Mouse (Mus musculus): ENCODE measurements around the gene Klrg1. TPM values are rescaled to one million over a fixed set of nuclear protein-coding genes. Genes with fewer than 3 reads are reported as not detected.
A peak's percentile ranks its signal among the peaks of the same experiment; 100 is the strongest.

The Klrg1 gene
- total and polyA plus RNA-seq, 3 experiments: 0.28 to 1.0 TPM; not detected in 1

DNA sequence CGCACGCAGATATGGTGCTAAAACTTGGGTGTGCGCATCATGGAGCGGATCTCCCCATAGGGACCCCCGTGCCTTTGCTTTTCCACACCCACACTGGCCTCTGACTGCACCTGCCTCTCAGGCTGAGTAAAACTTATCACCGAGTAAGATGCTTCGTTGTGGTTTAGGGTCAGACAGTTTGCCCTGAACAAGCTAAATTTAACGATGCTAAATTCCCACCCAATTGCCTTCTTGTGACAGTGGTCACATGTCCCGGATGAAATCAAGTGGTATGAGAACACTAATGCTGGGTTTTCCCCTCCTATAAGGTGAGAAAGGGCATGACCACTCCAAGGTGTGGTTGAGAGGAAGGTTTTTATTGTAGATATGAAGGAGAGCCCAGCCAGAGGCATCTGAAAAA, 11.1 kb upstream of the Klrg1 start:
- no peak for TF ChIP-seq EP300 (IDR thresholded peaks at IDR 0.05; ENCODE audit: low read depth in 1 of 2, low read length in 2 of 2)
- TF ChIP-seq USF1 (IDR thresholded peaks at IDR 0.05; ENCODE audit: low read depth, low read length): peak; percentile 67; the same call in 1 of the 2 replicates
- TF ChIP-seq MXI1 (IDR thresholded peaks at IDR 0.05; ENCODE audit: low read depth, low read length): no peak
- Histone ChIP-seq H3K4me3 (ENCODE audit: control insufficient read depth in 1 of 2, insufficient read depth in 1 of 2, low read depth in 2 of 2, low read length in 2 of 2) (no peak overlapping the region), H3K4me1 (ENCODE audit: control insufficient read depth in 1 of 2, insufficient read depth in 2 of 2, low read length in 2 of 2) (peaks cover 21 to 39% of the 10 kb centered on the region in 2 experiments), H3K79me2 (ENCODE audit: control insufficient read depth, insufficient read depth, low read length, poor library complexity) (no peaks in the 10 kb centered on the region), H3K36me3 (ENCODE audit: control insufficient read depth in 1 of 2, insufficient read depth in 2 of 2, low read length in 2 of 2) (peaks cover 0 to 27% of the 10 kb centered on the region in 2 experiments; a peak in 2 of 4 replicates), H3K27me3 (ENCODE audit: control insufficient read depth in 1 of 2, insufficient read depth in 2 of 2, low read length in 2 of 2) (no peaks in the 10 kb centered on the region), H3K27ac (ENCODE audit: control insufficient read depth, low read depth, low read length) (no peak overlapping the region; the same call in 1 of the 2 replicates), H3K9ac (ENCODE audit: control insufficient read depth, low read depth, low read length, poor library complexity, severe bottlenecking) (no peak overlapping the region), H3K9me3 (replicated peaks; ENCODE audit: insufficient read depth, low read length) (no peaks in the 10 kb centered on the region)
- DNase-seq (ENCODE audit: low read depth, low spot score): no peak

DNA sequence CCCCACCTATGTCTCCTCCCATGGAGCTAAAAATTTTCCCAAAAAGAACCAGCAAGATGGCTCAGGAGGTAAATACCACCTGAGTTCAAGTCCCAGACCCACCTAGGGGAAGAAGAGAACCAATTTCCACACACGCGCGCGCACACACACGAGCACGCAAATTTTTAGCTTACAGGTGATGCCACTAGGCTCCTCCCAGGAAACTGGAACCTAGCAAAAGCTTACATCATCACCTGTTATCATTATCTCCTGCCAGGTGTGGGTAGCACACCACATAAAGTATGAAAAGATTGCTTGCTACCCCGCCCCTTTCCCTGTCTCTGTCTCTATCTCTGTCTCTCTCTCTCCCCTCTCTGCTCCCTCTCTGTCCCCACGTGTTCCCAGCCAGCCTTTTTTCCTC, 10.4 kb upstream of the Klrg1 start:
- Histone ChIP-seq H3K79me2 (ENCODE audit: control insufficient read depth, insufficient read depth, low read length, poor library complexity) (no peaks in the 10 kb centered on the region), H3K9ac (ENCODE audit: control insufficient read depth, low read depth, low read length, poor library complexity, severe bottlenecking) (no peak overlapping the region), H3K27ac (ENCODE audit: control insufficient read depth, low read depth, low read length) (no peak overlapping the region), H3K4me1 (ENCODE audit: control insufficient read depth in 1 of 2, insufficient read depth in 2 of 2, low read length in 2 of 2) (peaks cover 21 to 39% of the 10 kb centered on the region in 2 experiments), H3K4me3 (ENCODE audit: control insufficient read depth in 1 of 2, insufficient read depth in 1 of 2, low read depth in 2 of 2, low read length in 2 of 2) (no peak overlapping the region), H3K36me3 (ENCODE audit: control insufficient read depth in 1 of 2, insufficient read depth in 2 of 2, low read length in 2 of 2) (peaks cover 0 to 27% of the 10 kb centered on the region in 2 experiments; a peak in 2 of 4 replicates), H3K27me3 (ENCODE audit: control insufficient read depth in 1 of 2, insufficient read depth in 2 of 2, low read length in 2 of 2) (no peaks in the 10 kb centered on the region), H3K9me3 (replicated peaks; ENCODE audit: insufficient read depth, low read length) (no peaks in the 10 kb centered on the region)
- TF ChIP-seq CHD1 (IDR thresholded peaks at IDR 0.05; ENCODE audit: low read depth, low read length) (no peak), NRF1 (IDR thresholded peaks at IDR 0.05; ENCODE audit: insufficient read depth, low read depth, low read length, poor library complexity, severe bottlenecking) (no peak), E2F4 (IDR thresholded peaks at IDR 0.05; ENCODE audit: borderline replicate concordance, low read depth, low read length) (no peak), ZNF384 (IDR thresholded peaks at IDR 0.05; ENCODE audit: low read depth, low read length) (no peak), KAT2A (conservative IDR thresholded peaks at IDR 0.05; ENCODE audit: low read depth, low read length) (no peak), BHLHE40 (IDR thresholded peaks at IDR 0.05; ENCODE audit: borderline replicate concordance, low read depth, low read length) (no peak), JUND (IDR thresholded peaks at IDR 0.05; ENCODE audit: low read depth, low read length) (no peak), HCFC1 (IDR thresholded peaks at IDR 0.05; ENCODE audit: low read depth, low read length) (no peak), POLR2A (IDR thresholded peaks at IDR 0.05; ENCODE audit: control insufficient read depth in 1 of 2, insufficient read depth in 1 of 2, low read depth in 1 of 2, low read length in 2 of 2, poor library complexity in 1 of 2) (no peak), UBTF (IDR thresholded peaks at IDR 0.05; ENCODE audit: borderline replicate concordance, insufficient read depth, low read depth, low read length) (no peak), SIN3A (IDR thresholded peaks at IDR 0.05; ENCODE audit: low read length) (no peak), GABPA (IDR thresholded peaks at IDR 0.05; ENCODE audit: low read depth, low read length) (no peak), ELF1 (IDR thresholded peaks at IDR 0.05; ENCODE audit: low read depth, low read length) (no peak), RCOR1 (IDR thresholded peaks at IDR 0.05; ENCODE audit: low read depth, low read length) (no peak), POLR2AphosphoS5 (IDR thresholded peaks at IDR 0.05; ENCODE audit: borderline replicate concordance, low read depth, low read length) (no peak), ETS1 (IDR thresholded peaks at IDR 0.05; ENCODE audit: low read depth, low read length) (no peak), EP300 (IDR thresholded peaks at IDR 0.05; ENCODE audit: low read depth in 1 of 2, low read length in 2 of 2) (no peak), CTCF (IDR thresholded peaks at IDR 0.05 in 2 of 3, conservative IDR thresholded peaks at IDR 0.05 in 1 of 3; ENCODE audit: control insufficient read depth in 1 of 3, insufficient read depth in 1 of 3, low read depth in 2 of 3, low read length in 3 of 3, poor library complexity in 1 of 3, severe bottlenecking in 1 of 3) (no peak)
- DNase-seq (ENCODE audit: low read depth, low spot score): no peak
